Mouse (Mus musculus): ENCODE data around the gene Vmn2r106. TPM values are rescaled to one million over a fixed set of nuclear protein-coding genes. Genes with fewer than 3 reads are reported as not detected.

Gene Vmn2r106
- polyA plus RNA-seq (2015; fragmentation: Nextera tagmentation; extraction: Ambion mirVana), result not detected in 2 replicates

DNA sequence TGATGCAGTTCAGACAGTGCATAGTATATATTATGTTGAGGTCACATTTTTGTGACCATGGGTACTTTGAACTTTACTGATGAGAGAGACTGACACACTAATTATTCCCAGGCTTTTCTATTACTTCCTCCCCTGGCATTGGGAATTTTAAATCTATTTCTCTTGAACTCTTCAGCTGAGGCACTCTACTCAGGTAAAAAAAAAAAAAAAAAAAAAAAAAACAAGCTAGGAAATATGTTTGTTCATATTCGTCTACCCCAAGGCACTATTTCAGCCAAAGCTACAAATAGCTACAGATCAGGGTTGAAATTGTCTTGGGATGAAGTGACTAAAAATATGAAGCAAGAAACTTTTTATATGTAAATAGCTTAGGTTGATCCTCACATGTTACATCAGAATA, at the start of gene Vmn2r106:
Gene Vmn2r106, minus strand, starts transcription at position 101 of the 400 bp plus-strand sequence.

DNA sequence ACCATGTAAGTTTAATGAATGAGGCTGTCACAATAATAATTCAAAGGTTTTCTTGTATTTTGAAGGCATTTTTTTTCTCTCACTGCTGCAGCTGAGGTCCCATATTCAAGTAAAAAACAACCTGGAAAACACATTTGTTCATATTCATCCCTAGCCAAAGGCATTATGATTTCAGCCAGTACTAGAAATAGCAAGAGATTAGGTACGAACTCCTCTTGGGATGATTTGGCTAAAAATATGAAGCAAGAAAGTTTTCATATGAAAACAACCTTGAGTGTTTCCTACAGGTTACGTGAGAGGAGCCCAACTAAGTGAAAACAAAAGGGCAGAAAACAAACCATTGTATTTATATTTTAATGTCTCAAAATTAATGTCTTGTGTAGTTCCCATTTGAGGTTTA, 50.4 kb downstream of the Vmn2r106 start, which contains the start of gene Vmn2r105:
Gene Vmn2r105, minus strand, starts transcription at position 101 of the 400 bp plus-strand sequence.

Other genes starting within 250 kb of the Vmn2r106 start
- not detected in 2 replicates for gene Vmn2r104, start 237.2 kb downstream of the Vmn2r106 start, polyA plus RNA-seq (2015; fragmentation: Nextera tagmentation; extraction: Ambion mirVana)
- gene Fpr-rs7, start 171.3 kb downstream of the Vmn2r106 start, polyA plus RNA-seq (2015; fragmentation: Nextera tagmentation; extraction: Ambion mirVana), result not detected in 2 replicates
- not detected in 2 replicates for gene Fpr-rs6, start 102.5 kb downstream of the Vmn2r106 start, polyA plus RNA-seq (2015; fragmentation: Nextera tagmentation; extraction: Ambion mirVana)
- not detected in 2 replicates for gene Vmn2r105, start 50.5 kb downstream of the Vmn2r106 start, polyA plus RNA-seq (2015; fragmentation: Nextera tagmentation; extraction: Ambion mirVana)
- gene Vmn2r107, start 59.7 kb upstream of the Vmn2r106 start, polyA plus RNA-seq (2015; fragmentation: Nextera tagmentation; extraction: Ambion mirVana), result not detected in 2 replicates
- not detected in 2 replicates for gene Vmn1r224, start 128.6 kb upstream of the Vmn2r106 start, polyA plus RNA-seq (2015; fragmentation: Nextera tagmentation; extraction: Ambion mirVana)
- not detected in 2 replicates for gene Vmn2r108, start 195.8 kb upstream of the Vmn2r106 start, polyA plus RNA-seq (2015; fragmentation: Nextera tagmentation; extraction: Ambion mirVana)
- gene Vmn1r225, start 212.6 kb upstream of the Vmn2r106 start, polyA plus RNA-seq (2015; fragmentation: Nextera tagmentation; extraction: Ambion mirVana), result not detected in 2 replicates

Measured in adrenal gland, postnatal 0 days (tissue).